Mouse (Mus musculus) WW6 (cell line): ENCODE data around the gene Cox16.

Experiments used
- DNase-seq: peaks from one replicate; pipeline ENCODE4 v3.0.0-alpha.2; 2013; ENCODE audit warnings: low read depth, low spot score

Cox16 gene

DNA sequence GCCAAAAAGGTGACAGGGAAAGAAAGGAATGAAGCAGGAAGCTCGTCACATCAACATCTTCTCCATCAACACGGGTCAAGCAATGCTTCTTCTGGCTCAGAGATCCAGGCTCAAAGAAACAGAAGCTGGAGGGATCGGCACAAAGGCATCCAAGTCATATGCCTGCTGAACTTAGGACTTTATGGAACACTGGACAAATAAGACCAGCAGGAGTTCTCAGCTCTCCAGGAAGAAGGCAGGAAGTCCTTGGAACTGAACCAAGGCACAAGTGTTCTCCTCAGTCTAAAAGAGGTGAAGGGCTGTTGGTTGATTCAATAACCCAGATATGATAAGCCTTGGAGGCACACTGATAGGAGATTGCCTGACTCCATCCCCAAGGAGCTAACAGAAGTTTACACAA is 159.9 kb downstream of the Cox16 start:
- DNase-seq = no peak

DNA sequence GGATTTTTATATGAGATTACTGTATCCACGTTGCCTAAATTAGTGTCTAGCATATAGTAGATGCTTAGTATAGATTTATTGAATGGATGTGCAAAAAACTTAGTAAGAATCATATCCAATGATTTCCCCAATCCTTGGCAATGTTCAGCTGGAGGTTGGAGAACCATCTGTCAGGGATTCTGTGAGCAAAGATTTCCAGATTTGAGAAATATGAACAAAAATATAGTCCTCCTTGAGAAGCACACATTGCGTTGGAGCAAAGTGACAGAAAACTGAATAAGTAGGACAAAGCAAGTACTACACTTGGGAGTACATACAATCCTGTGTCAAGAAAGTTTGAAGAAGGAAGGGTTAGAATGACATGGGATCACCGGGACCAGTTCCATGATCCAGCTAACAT is 160.8 kb downstream of the Cox16 start:
- DNase-seq = no peak

DNA sequence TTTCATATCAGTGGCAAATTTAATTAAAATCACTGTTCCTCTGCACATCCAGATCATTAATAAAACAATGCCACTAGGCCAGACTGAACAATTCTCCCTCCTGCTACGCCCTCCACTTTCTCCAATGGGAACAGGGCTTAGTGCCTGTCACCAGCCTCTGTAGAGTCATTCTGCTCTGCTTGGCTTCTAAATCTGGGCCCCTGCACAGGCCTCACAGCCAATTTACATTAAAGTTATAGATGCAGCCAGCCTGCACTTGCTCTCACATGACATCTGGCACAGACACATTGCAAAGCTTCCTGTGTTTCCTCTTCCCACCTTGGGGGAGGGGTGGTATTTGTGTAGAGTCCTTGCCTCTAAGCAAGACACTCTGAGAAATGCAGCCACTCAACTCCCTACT is 163.9 kb downstream of the Cox16 start:
- DNase-seq = no peak

DNA sequence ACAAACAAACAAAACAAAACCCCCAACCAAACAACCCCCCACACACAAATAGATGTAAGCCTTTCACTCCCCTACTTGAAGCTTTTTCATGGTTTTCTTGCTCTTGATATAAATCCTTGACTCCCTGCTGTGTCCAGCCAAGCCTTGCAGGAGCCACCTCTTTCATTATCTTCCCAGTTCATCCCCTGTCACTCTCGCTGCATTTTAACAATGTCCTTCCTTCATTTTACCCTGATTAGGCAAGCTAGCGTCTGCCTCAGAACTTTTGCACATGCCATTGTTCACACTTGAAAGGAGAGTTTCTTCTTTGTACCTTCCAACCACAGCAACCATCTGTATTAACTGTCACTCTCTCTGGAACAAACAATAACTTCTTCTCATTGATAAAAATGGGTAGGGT is 167.1 kb downstream of the Cox16 start:
- no peak for DNase-seq

DNA sequence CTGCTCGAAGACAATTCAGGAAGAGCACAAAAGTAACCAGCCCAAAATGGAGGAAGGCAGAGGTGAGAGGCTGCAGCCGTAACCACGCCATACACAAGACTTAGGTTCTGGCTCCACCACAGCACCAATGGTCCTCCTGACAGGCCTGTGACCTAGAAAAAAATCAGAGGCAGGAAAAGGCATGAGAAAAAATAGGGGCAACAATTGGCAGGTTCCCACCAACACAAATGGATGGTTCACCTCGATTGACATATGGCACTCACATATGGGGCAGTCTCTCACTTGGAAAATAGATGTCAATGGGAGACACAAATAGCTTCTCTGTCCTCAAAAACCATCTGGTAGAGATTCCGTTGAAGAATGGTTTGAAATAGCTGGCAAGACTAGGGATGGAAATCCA is 169.0 kb downstream of the Cox16 start:
- no peak for DNase-seq
